ENCODE assay signal across 8 mouse cellular contexts in the genomic region with DNA sequence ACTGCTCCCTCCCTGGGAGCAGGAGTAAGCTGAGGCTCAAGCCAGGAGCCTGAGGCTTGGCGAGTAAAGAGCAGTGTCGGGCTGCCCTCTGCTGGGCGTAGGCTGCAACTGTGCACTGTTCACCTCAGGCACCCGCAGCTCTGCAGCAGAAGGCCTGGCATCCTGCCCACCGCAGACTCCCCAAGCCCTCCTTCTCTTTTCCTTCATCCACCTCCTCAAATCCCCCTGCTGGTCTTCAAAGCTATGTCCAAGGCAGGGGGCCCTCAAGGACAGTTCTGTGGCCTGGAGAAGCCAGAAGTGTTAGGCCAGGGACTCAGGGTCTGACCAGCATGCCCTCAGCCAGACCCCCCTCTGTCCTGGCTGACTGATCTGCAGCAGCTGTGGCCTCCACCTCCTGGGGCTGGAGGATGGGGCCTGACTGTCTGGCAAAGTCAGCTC. TPM values are rescaled to one million over a fixed set of nuclear protein-coding genes. Genes with fewer than 3 reads are reported as not detected.
DNase-seq lines count a peak whose midpoint lies in the region; ATAC-seq and TF ChIP-seq lines count a peak whose summit lies in the region.

No protein-coding gene starts in this region.

- H3K27me3 ChIP-seq in MEL (ENCODE audit: control insufficient read depth in 1 of 2, insufficient read depth in 2 of 2, low read length in 2 of 2), result no peaks in the 10 kb centered on the region
- H3K27me3 ChIP-seq in lung, embryonic 16.5 days (ENCODE audit: control insufficient read depth, insufficient read depth, low read depth, low read length), result no peaks in the 10 kb centered on the region

- DNase-seq in MEL (ENCODE audit: low read depth, low spot score), result peak; percentile 77
- DNase-seq in cerebellum, adult 8-10 months, result peak; percentile 91
- peak; percentile 68 for DNase-seq in forelimb bud, embryonic 11.5 days (ENCODE audit: low read depth, low spot score)
- peak; percentile 90 for DNase-seq in heart, postnatal 4 days
- peak; percentile 86 for DNase-seq in layer of hippocampus, adult 9-11 months
- peak; percentile 72 for DNase-seq in ovary, postnatal 10 days (ENCODE audit: low spot score)
- DNase-seq in thymus, postnatal 10 days (ENCODE audit: low spot score in 2 of 2), result peak; percentile 84 to 91

- TF ChIP-seq EP300 in MEL (IDR thresholded peaks at IDR 0.05; ENCODE audit: low read depth in 1 of 2, low read length in 2 of 2), result no peak

- TF ChIP-seq RAD21 in MEL (IDR thresholded peaks at IDR 0.05; ENCODE audit: low read depth, low read length), result peak; percentile 94

- H3K4me1 ChIP-seq in MEL (ENCODE audit: control insufficient read depth in 1 of 2, insufficient read depth in 2 of 2, low read length in 2 of 2), result no peaks in the 10 kb centered on the region
- peaks cover 17% of the 10 kb centered on the region for H3K4me1 ChIP-seq in lung, embryonic 16.5 days (replicated peaks; ENCODE audit: control insufficient read depth, insufficient read depth, low read length)

- H3K4me2 ChIP-seq in lung, embryonic 16.5 days (ENCODE audit: low read depth, low read length), result no peak overlapping the region

- no peak for TF ChIP-seq POLR2A in MEL (IDR thresholded peaks at IDR 0.05; ENCODE audit: control insufficient read depth in 1 of 2, insufficient read depth in 1 of 2, low read depth in 1 of 2, low read length in 2 of 2, poor library complexity in 1 of 2)

- H3K9ac ChIP-seq in MEL (ENCODE audit: control insufficient read depth, low read depth, low read length, poor library complexity, severe bottlenecking), result no peak overlapping the region
- H3K9ac ChIP-seq in lung, embryonic 16.5 days (ENCODE audit: low read length), result peak overlapping the region; percentile 24; the same call in 1 of the 2 replicates

- no peaks in the 10 kb centered on the region for H3K79me2 ChIP-seq in MEL (ENCODE audit: control insufficient read depth, insufficient read depth, low read length, poor library complexity)

- H3K4me3 ChIP-seq in MEL (ENCODE audit: control insufficient read depth in 1 of 2, insufficient read depth in 1 of 2, low read depth in 2 of 2, low read length in 2 of 2), result no peak overlapping the region
- no peak overlapping the region for H3K4me3 ChIP-seq in lung, embryonic 16.5 days (ENCODE audit: low read length)

- peak; percentile 81 for ATAC-seq in lung, embryonic 16.5 days (ENCODE audit: low read depth)

- no peaks in the 10 kb centered on the region; a peak in 1 of 4 replicates for H3K36me3 ChIP-seq in MEL (ENCODE audit: control insufficient read depth in 1 of 2, insufficient read depth in 2 of 2, low read length in 2 of 2)
- H3K36me3 ChIP-seq in lung, embryonic 16.5 days (ENCODE audit: control insufficient read depth, insufficient read depth, low read length), result 0 out of 2 replicates have a peak, but pooled peaks cover 7% of the 10 kb centered on the region

- H3K9me3 ChIP-seq in MEL (replicated peaks; ENCODE audit: insufficient read depth, low read length), result no peaks in the 10 kb centered on the region
- H3K9me3 ChIP-seq in lung, embryonic 16.5 days (ENCODE audit: control insufficient read depth, low read length), result no peaks in the 10 kb centered on the region

- 2% methylated on average over 5 of the region's 5 CpGs for WGBS in lung, embryonic 16.5 days

- TF ChIP-seq CTCF in MEL (IDR thresholded peaks at IDR 0.05 in 2 of 3, conservative IDR thresholded peaks at IDR 0.05 in 1 of 3; ENCODE audit: control insufficient read depth in 1 of 3, insufficient read depth in 1 of 3, low read depth in 2 of 3, low read length in 3 of 3, poor library complexity in 1 of 3, severe bottlenecking in 1 of 3), result peak; percentile 87 to 94 (median 90)

- no peak overlapping the region for H3K27ac ChIP-seq in MEL (ENCODE audit: control insufficient read depth, low read depth, low read length)
- no peak overlapping the region for H3K27ac ChIP-seq in lung, embryonic 16.5 days (ENCODE audit: low read length)

TF ChIP-seq in MEL, 35 proteins besides CTCF, POLR2A, EP300 and RAD21:
- peak; percentile 94 for TF ChIP-seq ZC3H11A (IDR thresholded peaks at IDR 0.05; ENCODE audit: low read depth, low read length)
- TF ChIP-seq ZMIZ1 (IDR thresholded peaks at IDR 0.05; ENCODE audit: low read depth, low read length), result no peak
- no peak for TF ChIP-seq MEF2A (IDR thresholded peaks at IDR 0.05; ENCODE audit: extremely low read depth, insufficient replicate concordance, low read depth, low read length, poor library complexity, severe bottlenecking)
- peak; percentile 98 for TF ChIP-seq SMC3 (IDR thresholded peaks at IDR 0.05; ENCODE audit: low read depth, low read length)
- peak; percentile 53; the same call in 1 of the 2 replicates for TF ChIP-seq SIN3A (IDR thresholded peaks at IDR 0.05; ENCODE audit: low read length)
- 0 out of 2 replicates have a peak, but pooled peaks have one; percentile 17 for TF ChIP-seq MYC (IDR thresholded peaks at IDR 0.05; ENCODE audit: low read depth, low read length)
- TF ChIP-seq UBTF (IDR thresholded peaks at IDR 0.05; ENCODE audit: borderline replicate concordance, insufficient read depth, low read depth, low read length), result no peak
- no peak for TF ChIP-seq E2F4 (IDR thresholded peaks at IDR 0.05; ENCODE audit: borderline replicate concordance, low read depth, low read length)
- TF ChIP-seq MXI1 (IDR thresholded peaks at IDR 0.05; ENCODE audit: low read depth, low read length), result no peak
- no peak for TF ChIP-seq HCFC1 (IDR thresholded peaks at IDR 0.05; ENCODE audit: low read depth, low read length)
- TF ChIP-seq KAT2A (conservative IDR thresholded peaks at IDR 0.05; ENCODE audit: low read depth, low read length), result no peak
- no peak for TF ChIP-seq TBP (IDR thresholded peaks at IDR 0.05; ENCODE audit: low read depth, low read length)
- no peak for TF ChIP-seq TAL1 (IDR thresholded peaks at IDR 0.05; ENCODE audit: low read length)
- 0 out of 2 replicates have a peak, but pooled peaks have one; percentile 17 for TF ChIP-seq ZNF384 (IDR thresholded peaks at IDR 0.05; ENCODE audit: low read depth, low read length)

RNA-seq across cellular contexts. Expression of gene Tmem222, which starts 20.2 kb away (rescaled TPM):
- 45.1 and 51.8 TPM in 2 replicates for total RNA-seq in MEL (2012; rRNA removed)
- 10 to 100 TPM in 1 of 2 experiments, not detected in 1; 69.2 TPM for polyA plus RNA-seq in MEL (2012; ENCODE audit: insufficient read depth in 1 of 2, insufficient read length in 2 of 2, low read depth in 1 of 2, low replicate concordance in 2 of 2, missing spikeins in 1 of 2)
- 10 to 100 TPM; 35.1 to 35.6 TPM for total RNA-seq in heart, postnatal 4 days (2021)
- polyA plus RNA-seq in lung, embryonic 16.5 days (2015; fragmentation: Nextera tagmentation; extraction: Ambion mirVana), result 75.9 and 79.3 TPM in 2 replicates

RNA-seq across cellular contexts. Expression of gene Sytl1, which starts 34.9 kb away (rescaled TPM):
- total RNA-seq in MEL (2012; rRNA removed), result 0.08 TPM in 1 of 2 replicates, not detected in the other
- polyA plus RNA-seq in MEL (2012; ENCODE audit: insufficient read depth in 1 of 2, insufficient read length in 2 of 2, low read depth in 1 of 2, low replicate concordance in 2 of 2, missing spikeins in 1 of 2), result under 1 TPM in 1 of 2 experiments, not detected in 1; 0.31 TPM
- total RNA-seq in heart, postnatal 4 days (2021), result under 1 TPM; 0.48 to 0.79 TPM
- polyA plus RNA-seq in lung, embryonic 16.5 days (2015; fragmentation: Nextera tagmentation; extraction: Ambion mirVana), result 2.4 and 3.0 TPM in 2 replicates

RNA-seq across cellular contexts. Expression of gene Wdtc1, which starts 55.5 kb away (rescaled TPM):
- total RNA-seq in MEL (2012; rRNA removed), result 12.5 and 13.2 TPM in 2 replicates
- polyA plus RNA-seq in MEL (2012; ENCODE audit: insufficient read depth in 1 of 2, insufficient read length in 2 of 2, low read depth in 1 of 2, low replicate concordance in 2 of 2, missing spikeins in 1 of 2), result 10 to 100 TPM in 1 of 2 experiments, not detected in 1; 35.3 TPM
- 10 to 100 TPM; 46.9 to 47.9 TPM for total RNA-seq in heart, postnatal 4 days (2021)
- polyA plus RNA-seq in lung, embryonic 16.5 days (2015; fragmentation: Nextera tagmentation; extraction: Ambion mirVana), result 11.3 and 11.8 TPM in 2 replicates

RNA-seq across cellular contexts. Expression of gene Map3k6, which starts 57.2 kb away (rescaled TPM):
- 12.1 and 21.9 TPM in 2 replicates for total RNA-seq in MEL (2012; rRNA removed)
- polyA plus RNA-seq in MEL (2012; ENCODE audit: insufficient read depth in 1 of 2, insufficient read length in 2 of 2, low read depth in 1 of 2, low replicate concordance in 2 of 2, missing spikeins in 1 of 2), result 10 to 100 TPM in 1 of 2 experiments, not detected in 1; 19.1 TPM
- 1 to 10 TPM; 6.3 to 6.8 TPM for total RNA-seq in heart, postnatal 4 days (2021)
- 4.2 and 4.3 TPM in 2 replicates for polyA plus RNA-seq in lung, embryonic 16.5 days (2015; fragmentation: Nextera tagmentation; extraction: Ambion mirVana)
